9 mouse cellular contexts compared by ENCODE assay signal in genomic region chr19:22930368-22930834, GRCm38 (mm10).
DNase-seq lines count a peak whose midpoint lies in the region; ATAC-seq and TF ChIP-seq lines count a peak whose summit lies in the region.
"Had no signal": no experiment of that assay in that cellular context is flagged by ENCODE, and none has a peak within 500 bp of the region (broad histone marks: within the 10 kb centered on the region; RNA-seq: fewer than 3 reads in every experiment).

No protein-coding gene starts in this region.

- H3K36me3 ChIP-seq in thymus, adult 2 months (ENCODE audit: control insufficient read depth, insufficient read depth, low read length) = no peaks in the 10 kb centered on the region
- H3K36me3 ChIP-seq: limb, embryonic 13.5 days had no signal

- no peak for TF ChIP-seq POLR2A in thymus, adult 2 months (IDR thresholded peaks at IDR 0.05; ENCODE audit: control insufficient read depth, extremely low read depth, insufficient read depth, low read length, poor library complexity)

- no peaks in the 10 kb centered on the region for H3K27me3 ChIP-seq in thymus, adult 2 months (ENCODE audit: control insufficient read depth, insufficient read depth, low read length)
- H3K27me3 ChIP-seq: limb, embryonic 13.5 days had no signal

- TF ChIP-seq CTCF in thymus, adult 2 months (IDR thresholded peaks at IDR 0.05; ENCODE audit: borderline replicate concordance, control insufficient read depth, extremely low read depth, insufficient read depth, low read length, poor library complexity) = no peak

- H3K4me3 ChIP-seq in thymus, adult 2 months (ENCODE audit: control insufficient read depth, insufficient read depth, low read length) = no peak overlapping the region
- H3K4me3 ChIP-seq: limb, embryonic 13.5 days had no signal

- DNase-seq in frontal cortex, adult 2 months (ENCODE audit: extremely low spot score in 1 of 2, low spot score in 1 of 2) = no peak
- peak; percentile 27 to 66 for DNase-seq in urinary bladder, postnatal 4 days (ENCODE audit: low spot score in 2 of 2)
- no peak for DNase-seq in urinary bladder, adult 18-20 months (ENCODE audit: low spot score in 2 of 2)
- DNase-seq in heart, adult 9 months (ENCODE audit: low spot score in 2 of 2) = peak; percentile 74 to 77
- DNase-seq in layer of hippocampus, postnatal 36 days = peak; percentile 23 to 37
- no peak for DNase-seq in thymus, adult 2 months
- no peak for DNase-seq in thymus, postnatal 0 days (ENCODE audit: low spot score)

- no peak overlapping the region for H3K27ac ChIP-seq in thymus, adult 2 months (ENCODE audit: control insufficient read depth, insufficient read depth, low read length)
- H3K27ac ChIP-seq: limb, embryonic 13.5 days had no signal

- WGBS in thymus, adult 2 months = 83% methylated on average over 7 of the region's 7 CpGs

- ATAC-seq in frontal cortex, adult (ENCODE audit: low TSS enrichment) = peak; percentile 4; the same call in 1 of the 2 replicates

- H3K4me1 ChIP-seq in thymus, adult 2 months (replicated peaks; ENCODE audit: control insufficient read depth, insufficient read depth, low read length) = no peaks in the 10 kb centered on the region

Comparison
In these comparisons a context has a peak if more than half of its experiments do, and no peak if none do; other contexts are left out.
1. DNase-seq: peak in urinary bladder, postnatal 4 days (2 of 2), heart, adult 9 months (2 of 2) and layer of hippocampus, postnatal 36 days (2 of 2); none in frontal cortex, adult 2 months (0 of 2), urinary bladder, adult 18-20 months (0 of 2), thymus, adult 2 months (single experiment) and thymus, postnatal 0 days (single experiment).